Mouse (Mus musculus) urinary bladder, postnatal 36 days (tissue): Measurements from ENCODE around the gene Prr5l.
A peak's percentile ranks its signal among the peaks of the same experiment; 100 is the strongest.

Experiments used
- DNase-seq, 2 experiments: peaks; one replicate each; pipeline ENCODE4 v3.0.0; 2022; ENCODE audit warnings: low spot score in 2 of 2, mixed read lengths in 1 of 2

Prr5l gene

GRCm38 (mm10) chr2:101665058-101665702, 217.6 kb downstream of the Prr5l start:
- peak; percentile 41 to 64 for DNase-seq
